Mouse (Mus musculus) CD4-positive, CD25-positive, alpha-beta regulatory T cell, adult 2 months (primary cell): ENCODE measurements at regions not wholly inside any gene's neighbourhood (a gene's known extent, or its start where the extent isn't known, plus 50 kb on each side); places are given as distances from the start of the nearest gene placed in this dataset.

Source experiments
- DNase-seq: peaks from one replicate; pipeline ENCODE4 v3.0.0-alpha.2; 2012; ENCODE audit warnings: low read depth, low spot score

DNA sequence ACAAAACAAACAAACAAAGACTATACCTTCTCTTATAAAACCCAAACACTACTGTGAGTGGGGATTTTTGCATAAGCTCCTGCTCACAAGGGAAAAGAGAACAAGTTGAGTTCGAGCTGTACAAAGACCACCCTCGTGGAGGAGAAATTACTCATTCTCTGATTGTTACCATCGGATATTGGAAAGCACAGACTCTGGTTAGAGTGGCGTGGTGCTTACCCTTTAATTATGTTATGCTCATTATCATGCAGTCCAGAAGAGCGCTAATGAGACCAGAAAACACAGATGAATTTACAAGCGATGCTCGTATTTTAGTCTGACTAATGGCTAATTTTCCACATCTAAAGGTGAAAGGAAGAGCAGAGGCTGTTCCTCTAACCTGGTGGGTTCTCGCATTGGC is 721.7 kb upstream of the Cited2 start:
- DNase-seq, result no peak

DNA sequence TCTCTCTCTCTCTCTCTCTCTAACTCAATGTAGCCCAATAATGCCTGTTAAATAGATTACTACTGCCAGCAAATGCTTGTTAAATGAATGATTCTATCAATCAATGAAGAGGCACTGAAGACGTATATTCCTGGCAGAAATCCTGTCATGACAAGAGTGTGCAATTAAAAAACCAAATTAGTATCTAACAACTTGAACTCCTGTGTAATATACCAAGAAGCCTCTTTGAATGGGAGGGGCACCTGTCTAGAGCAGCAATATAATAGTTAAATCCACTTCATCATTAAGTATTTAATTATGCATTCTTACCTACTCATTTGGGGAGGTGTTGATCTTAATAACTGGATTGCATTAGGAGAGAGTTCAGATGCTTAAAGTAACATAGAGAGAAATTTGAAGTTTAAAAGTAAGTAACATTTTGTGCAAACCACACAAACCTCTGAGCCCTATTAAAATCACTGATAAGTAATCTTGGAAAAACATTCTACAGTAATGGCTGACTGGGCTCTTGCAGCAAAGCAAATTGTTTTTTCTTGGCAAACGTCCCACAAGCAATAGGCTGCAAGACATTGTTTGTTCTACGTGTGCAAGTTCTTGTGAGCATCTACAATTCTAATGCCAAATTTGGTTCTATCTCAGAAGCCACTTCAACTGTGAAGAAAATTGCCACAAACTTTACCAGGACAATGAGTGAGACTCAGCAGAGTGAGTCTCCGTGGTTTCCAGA is 719.7 kb upstream of the Cited2 start:
- no peak for DNase-seq

DNA sequence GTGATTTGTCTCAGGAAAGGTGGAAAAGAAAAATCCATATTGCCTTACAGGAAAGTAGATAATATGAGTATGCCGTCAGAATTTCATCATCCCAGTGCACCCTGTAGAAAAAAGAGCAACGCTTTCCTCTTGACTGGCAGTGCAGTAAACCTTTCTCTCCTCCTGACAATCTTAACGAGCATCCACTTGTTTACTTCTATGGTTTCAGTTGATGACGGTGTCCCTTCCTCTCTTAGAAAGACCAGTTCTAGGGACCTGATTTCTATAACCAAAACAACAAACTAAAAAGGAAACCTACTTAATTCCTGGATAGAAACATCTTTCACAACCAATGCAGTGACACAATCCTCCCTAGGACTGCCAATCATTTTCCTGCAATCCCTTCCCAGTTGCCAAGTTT is 714.3 kb upstream of the Cited2 start:
- no peak for DNase-seq

DNA sequence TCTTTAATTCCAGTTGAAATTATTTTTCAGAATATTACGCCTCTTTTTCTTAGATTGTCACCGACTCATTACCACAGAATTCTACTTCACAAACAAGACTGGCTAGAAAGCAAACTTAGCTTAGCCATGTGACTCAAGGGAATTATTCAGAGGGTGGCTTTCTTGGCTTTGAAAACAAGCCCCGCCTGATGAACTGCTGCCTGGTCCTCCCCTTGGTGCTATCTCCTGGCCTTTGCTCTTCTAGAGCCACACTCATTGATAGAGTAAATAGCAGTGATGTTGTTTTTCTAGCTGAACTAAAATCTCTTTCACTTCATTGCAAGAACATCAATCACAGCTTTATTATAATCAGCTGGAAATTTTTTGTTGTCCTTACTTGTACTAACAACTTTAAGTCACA is 713.0 kb upstream of the Cited2 start:
- no peak for DNase-seq

- DNase-seq, result no peak
These were observed 711.1 kb upstream of the Cited2 start for GRCm38 (mm10) chr10:17011876-17012275.

DNA sequence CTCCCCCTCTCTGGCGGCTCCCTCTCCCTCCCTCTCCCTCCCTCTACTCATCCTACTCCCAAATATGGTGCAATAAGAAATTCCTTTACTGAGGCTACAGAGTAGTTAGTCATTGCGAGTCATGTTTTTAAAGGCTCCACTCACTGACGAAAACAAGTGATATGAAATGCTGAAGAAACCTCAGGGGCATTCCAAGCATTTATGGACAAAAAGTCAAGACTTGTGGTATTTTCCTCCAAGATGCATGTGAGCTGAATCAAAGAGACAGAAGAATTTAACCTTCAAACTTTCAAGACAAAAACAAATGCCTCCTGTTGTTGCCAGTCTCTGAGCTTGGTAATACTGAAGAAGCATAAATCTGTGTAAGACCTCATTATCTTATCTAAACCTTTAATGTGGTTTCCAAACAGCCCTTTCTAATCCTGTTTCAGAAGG is 710.5 kb upstream of the Cited2 start:
- no peak for DNase-seq

DNA sequence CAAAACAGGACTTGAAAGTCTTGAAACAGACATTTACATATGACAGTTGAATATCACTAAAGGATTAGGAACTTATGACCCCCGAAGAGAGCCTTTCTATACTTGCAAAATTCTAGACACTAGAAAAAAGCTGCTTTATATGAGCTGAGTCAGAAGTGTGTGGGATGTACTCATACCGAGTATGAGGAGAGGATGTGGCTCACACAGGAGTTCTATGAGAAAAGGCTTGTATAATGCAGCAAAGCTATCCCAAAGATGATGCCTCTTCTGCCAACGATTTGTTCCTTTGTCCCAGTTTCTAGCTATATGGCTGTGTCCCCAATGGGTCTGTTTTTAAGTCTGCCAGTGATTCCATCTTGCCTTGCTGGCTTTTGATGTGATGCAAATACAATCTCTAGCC is 708.2 kb upstream of the Cited2 start:
- no peak for DNase-seq

GRCm38 (mm10) chr10:17016854-17017253 is 706.2 kb upstream of the Cited2 start:
- no peak for DNase-seq

DNA sequence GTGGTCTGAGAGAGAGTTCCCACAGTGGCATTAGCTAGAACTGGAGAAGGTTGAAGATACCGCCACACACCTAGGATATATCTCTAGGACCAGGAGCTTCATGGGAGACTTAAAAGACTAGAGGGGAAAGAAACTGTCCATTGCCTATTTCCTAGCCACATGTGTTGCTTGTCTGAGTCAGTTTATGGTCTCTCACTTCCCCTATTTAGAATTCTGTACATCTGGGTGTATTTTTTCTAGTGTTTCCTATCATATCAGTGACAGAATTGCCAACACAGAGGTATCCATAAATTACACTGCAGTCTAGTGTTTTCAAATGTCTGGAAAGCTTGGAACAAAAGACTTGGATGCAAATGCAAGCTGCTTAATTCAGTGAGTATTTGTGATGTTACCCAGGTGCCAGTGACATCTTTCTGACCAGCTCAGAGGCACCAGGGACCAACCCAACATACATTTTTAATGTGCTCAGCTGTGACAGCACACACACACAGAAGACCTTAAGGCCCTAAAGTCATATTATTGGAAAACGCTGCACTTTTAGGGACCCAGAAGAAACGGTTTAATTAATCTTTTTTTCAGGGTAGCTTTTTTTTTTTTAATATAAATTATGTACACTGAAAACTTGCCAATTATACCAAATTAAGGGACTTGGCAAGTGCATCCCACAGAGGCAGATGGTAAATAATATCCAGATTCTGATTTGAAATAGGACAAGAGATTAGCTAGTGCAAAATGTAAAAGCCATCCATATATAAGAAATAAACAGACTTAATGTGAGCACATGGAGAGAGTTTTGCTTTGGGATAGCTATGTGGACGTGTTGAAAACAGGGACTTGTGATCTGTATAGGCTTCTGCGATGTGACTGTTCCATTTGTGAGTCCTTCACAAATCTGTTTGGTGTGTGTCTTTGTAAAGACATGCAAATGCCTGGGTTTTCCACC is 700.5 kb upstream of the Cited2 start:
- DNase-seq, result no peak

GRCm38 (mm10) chr10:17023571-17024293 is 699.3 kb upstream of the Cited2 start:
- DNase-seq, result no peak

DNA sequence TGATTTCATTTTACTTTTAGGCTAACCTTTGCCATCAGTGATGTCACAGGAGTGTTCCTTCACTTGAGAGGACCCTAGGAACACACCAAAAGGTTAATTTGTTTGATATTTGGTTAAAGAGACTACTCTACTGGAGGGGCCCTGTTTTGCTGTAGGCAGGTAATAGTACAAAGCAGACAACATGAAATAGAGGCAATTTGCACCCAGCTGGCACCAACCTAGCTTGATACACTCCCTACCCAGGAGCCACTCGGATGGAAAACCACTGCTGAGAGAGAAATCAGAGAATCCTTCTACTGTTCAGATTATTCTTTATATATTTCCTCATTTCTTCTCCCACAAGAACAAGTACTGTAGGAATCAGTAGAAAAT is 698.7 kb upstream of the Cited2 start:
- no peak for DNase-seq

DNA sequence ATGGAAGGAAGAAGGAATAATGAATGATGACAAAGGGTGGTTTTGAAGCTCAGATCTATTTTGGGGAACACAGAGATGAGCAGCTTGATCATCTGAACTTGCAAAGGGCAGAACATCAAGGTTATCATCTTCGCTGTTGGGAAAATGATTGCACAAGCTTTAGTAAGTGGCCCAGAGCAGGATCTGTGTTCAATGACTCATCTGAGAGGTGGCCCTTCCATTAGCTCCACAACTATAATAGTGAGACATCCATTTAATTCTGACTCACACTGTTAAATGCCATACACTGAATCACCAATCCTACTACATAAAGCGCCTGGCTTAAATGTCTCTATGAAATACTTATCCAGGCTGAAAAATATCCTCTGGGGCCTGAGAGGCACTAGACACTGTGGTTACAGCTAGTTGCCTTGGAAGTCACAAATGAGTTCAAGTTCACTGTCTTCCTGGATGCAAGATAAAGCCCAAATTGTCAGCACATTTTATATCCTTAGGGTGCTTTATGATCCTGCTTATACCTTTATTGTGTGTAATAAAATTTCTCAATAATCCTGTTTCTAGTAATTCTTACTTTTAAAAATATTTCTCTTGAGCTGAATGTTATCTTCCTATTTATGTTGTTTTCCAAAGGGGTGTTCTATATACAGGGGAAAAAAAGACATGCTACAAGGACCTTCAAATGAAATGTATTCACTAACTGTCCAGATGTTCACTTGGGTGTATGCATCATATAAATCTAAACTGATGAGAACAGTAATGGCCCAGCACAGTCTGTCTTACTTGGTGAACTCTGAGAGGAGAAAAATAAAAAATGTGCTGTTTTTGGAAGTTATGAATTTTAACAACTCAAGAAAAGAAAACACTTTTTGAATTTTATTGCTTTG is 687.9 kb upstream of the Cited2 start:
- no peak for DNase-seq

- DNase-seq, result no peak
These were observed 684.6 kb upstream of the Cited2 start for GRCm38 (mm10) chr10:17038259-17039043.

DNA sequence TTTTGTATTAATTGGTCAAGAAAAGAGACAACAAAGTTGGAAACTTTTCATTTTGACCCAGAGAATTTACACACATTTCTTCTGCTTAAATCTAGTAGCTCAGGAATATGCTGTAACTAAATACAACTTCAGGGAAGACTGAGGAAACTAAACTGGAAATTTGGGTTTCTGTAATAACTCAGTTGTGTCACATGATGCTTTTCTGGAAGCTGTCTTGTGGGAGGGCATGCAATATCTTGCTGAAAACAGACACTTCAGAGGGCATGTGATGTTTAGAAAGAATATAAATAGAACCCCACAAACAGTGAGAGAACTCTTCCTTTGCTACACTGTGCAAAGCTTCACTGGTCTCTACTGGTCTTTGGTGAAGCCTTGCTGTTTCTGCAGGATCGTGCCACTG is 680.9 kb upstream of the Cited2 start:
- DNase-seq, result no peak

DNA sequence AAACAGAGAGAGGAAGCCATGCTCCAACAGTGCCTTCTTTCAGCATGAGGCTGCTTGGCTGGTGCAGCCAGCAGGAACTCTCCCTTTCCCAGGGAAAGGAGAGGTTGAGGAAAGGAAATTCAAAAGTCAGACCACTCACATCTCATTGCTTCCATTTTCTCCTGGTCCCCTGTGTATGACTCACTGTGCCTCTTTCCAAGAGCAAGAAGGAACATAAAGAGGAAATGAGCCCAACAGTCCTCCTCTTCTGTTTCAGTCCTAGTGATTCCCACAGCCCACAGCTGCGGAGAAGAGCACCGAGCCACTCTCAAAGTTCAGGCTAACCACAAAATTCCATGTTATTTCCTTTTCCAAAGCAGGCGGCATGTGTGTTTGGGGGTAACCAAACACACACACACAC is 680.0 kb upstream of the Cited2 start:
- no peak for DNase-seq

GRCm38 (mm10) chr10:17046765-17047164 is 676.3 kb upstream of the Cited2 start:
- DNase-seq, result no peak

- DNase-seq, result no peak
These were observed 650.1 kb upstream of the Cited2 start for GRCm38 (mm10) chr10:17072906-17073305.

DNA sequence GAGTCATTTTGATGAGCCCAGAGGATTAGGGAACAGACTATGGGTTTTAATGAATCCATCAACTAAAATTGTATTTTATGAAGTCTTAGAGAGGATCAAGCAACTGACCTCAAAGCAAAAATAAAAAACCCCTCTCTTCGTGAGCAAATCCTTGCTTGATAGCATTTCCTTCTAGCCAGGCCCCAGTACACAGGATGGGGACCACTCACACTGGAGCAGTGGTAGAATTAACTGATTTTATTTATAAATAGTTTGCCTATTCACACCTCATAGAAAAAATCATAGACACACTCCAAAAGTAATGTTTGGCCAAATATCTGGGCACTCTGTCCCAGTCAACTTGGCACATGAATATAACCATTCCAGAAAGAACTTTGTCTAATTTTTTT is 649.0 kb upstream of the Cited2 start:
- no peak for DNase-seq

GRCm38 (mm10) chr10:17074402-17075027 is 648.5 kb upstream of the Cited2 start:
- DNase-seq, result no peak

DNA sequence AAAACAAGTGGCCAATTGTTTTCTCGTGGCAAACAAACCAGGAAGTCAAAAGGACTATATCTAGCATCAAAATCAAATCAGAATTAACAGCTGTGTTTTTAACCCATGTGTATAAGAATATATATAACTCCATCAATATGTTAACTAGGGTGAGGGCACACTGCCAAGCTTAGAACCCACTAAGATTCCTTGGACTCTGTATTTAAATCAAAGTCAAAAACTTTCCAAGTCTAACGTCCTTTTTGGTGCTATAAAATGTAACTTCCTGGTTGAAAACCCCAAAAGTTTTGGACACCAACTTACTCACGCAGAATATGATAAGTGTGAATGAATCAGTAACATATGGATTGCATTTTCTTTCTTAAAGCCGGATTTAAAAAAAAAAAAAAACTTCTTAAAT is 647.9 kb upstream of the Cited2 start:
- no peak for DNase-seq
